In the genomic region with DNA sequence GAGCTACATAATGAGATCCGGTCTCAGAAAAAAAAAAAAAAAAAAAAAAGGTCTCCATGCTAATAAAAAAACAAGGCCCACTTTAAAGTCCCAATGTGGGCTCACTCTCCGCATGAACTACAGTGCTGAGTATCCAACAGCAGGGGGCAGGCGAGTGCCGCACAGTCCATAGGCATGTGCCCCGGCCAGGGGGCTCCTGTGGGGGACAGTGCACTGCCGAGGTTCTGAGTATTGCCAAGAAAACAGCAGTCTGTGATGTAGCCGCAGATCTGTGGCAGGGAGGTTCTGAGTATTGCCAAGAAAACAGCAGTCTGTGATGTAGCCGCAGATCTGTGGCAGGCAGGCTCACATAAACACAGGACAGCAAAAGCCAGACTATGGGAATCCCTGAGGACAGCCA, we compare ENCODE assay signal across 7 mouse cellular contexts. TPM values are rescaled to one million over a fixed set of nuclear protein-coding genes. Genes with fewer than 3 reads are reported as not detected.
DNase-seq lines count a peak whose midpoint lies in the region; ATAC-seq lines count a peak whose summit lies in the region.

No protein-coding gene starts in this region.

- peaks cover 38% of the 10 kb centered on the region for H3K4me1 ChIP-seq in embryonic facial prominence, embryonic 10.5 days
- peaks cover 7% of the 10 kb centered on the region for H3K4me1 ChIP-seq in lung, embryonic 16.5 days (replicated peaks; ENCODE audit: control insufficient read depth, insufficient read depth, low read length)

- no peak overlapping the region for H3K27ac ChIP-seq in embryonic facial prominence, embryonic 10.5 days (replicated peaks)
- peak overlapping the region; percentile 87 for H3K27ac ChIP-seq in lung, embryonic 16.5 days (ENCODE audit: low read length)

- peak; percentile 78 for ATAC-seq in inflammation-experienced regulatory T-cells, adult 6 months
- peak; percentile 91 for ATAC-seq in lung, embryonic 16.5 days (ENCODE audit: low read depth)

- H3K9me3 ChIP-seq in embryonic facial prominence, embryonic 10.5 days = no peaks in the 10 kb centered on the region
- no peaks in the 10 kb centered on the region for H3K9me3 ChIP-seq in lung, embryonic 16.5 days (ENCODE audit: control insufficient read depth, low read length)

- H3K36me3 ChIP-seq in embryonic facial prominence, embryonic 10.5 days (replicated peaks) = peaks cover 94% of the 10 kb centered on the region
- no peaks in the 10 kb centered on the region; the same call in 1 of the 2 replicates for H3K36me3 ChIP-seq in lung, embryonic 16.5 days (ENCODE audit: control insufficient read depth, insufficient read depth, low read length)

- no peaks in the 10 kb centered on the region for H3K27me3 ChIP-seq in embryonic facial prominence, embryonic 10.5 days (replicated peaks; ENCODE audit: low read depth, poor library complexity, severe bottlenecking)
- no peaks in the 10 kb centered on the region for H3K27me3 ChIP-seq in lung, embryonic 16.5 days (ENCODE audit: control insufficient read depth, insufficient read depth, low read depth, low read length)

- WGBS in embryonic facial prominence, embryonic 10.5 days = 23% methylated on average over 8 of the region's 8 CpGs
- 11% methylated on average over 8 of the region's 8 CpGs for WGBS in lung, embryonic 16.5 days

- H3K9ac ChIP-seq in lung, embryonic 16.5 days (ENCODE audit: low read length) = no peak overlapping the region

- peak overlapping the region; percentile 21; the same call in 1 of the 2 replicates for H3K4me3 ChIP-seq in embryonic facial prominence, embryonic 10.5 days
- no peak overlapping the region for H3K4me3 ChIP-seq in lung, embryonic 16.5 days (ENCODE audit: low read length)

- no peak overlapping the region for H3K4me2 ChIP-seq in lung, embryonic 16.5 days (ENCODE audit: low read depth, low read length)

- DNase-seq in ovary, postnatal 10 days (ENCODE audit: low spot score) = peak; percentile 50
- DNase-seq in ovary, adult 18-20 months (ENCODE audit: low spot score) = no peak
- peak; percentile 75 for DNase-seq in ZHBTc4 (ENCODE audit: low read depth, low spot score)
- peak; percentile 79 for DNase-seq in embryonic facial prominence, embryonic 10.5 days (ENCODE audit: low spot score)
- DNase-seq in ovary, postnatal 14 days (ENCODE audit: low spot score) = peak; percentile 64

RNA-seq across cellular contexts. Expression of gene Crocc, which starts 15.5 kb away (rescaled TPM):
- polyA plus RNA-seq in embryonic facial prominence, embryonic 10.5 days (2016; fragmentation: Nextera tagmentation; extraction: Ambion mirVana) = 11.0 and 11.3 TPM in 2 replicates
- 1 to 10 TPM in 1 of 3 experiments, under 1 TPM in 2; 0.67 to 1.2 (median 0.67) TPM for polyA plus RNA-seq in inflammation-experienced regulatory T-cells, adult 6 months (2017; shearing (Covaris generic))
- polyA plus RNA-seq in lung, embryonic 16.5 days (2015; fragmentation: Nextera tagmentation; extraction: Ambion mirVana) = 5.3 and 5.5 TPM in 2 replicates

RNA-seq across cellular contexts. Expression of gene Necap2, which starts 33.3 kb away (rescaled TPM):
- polyA plus RNA-seq in embryonic facial prominence, embryonic 10.5 days (2016; fragmentation: Nextera tagmentation; extraction: Ambion mirVana) = 65.6 and 69.4 TPM in 2 replicates
- polyA plus RNA-seq in inflammation-experienced regulatory T-cells, adult 6 months (2017; shearing (Covaris generic)) = 10 to 100 TPM; 85.9 to 95.9 (median 91.8) TPM
- 108 and 116 TPM in 2 replicates for polyA plus RNA-seq in lung, embryonic 16.5 days (2015; fragmentation: Nextera tagmentation; extraction: Ambion mirVana)

RNA-seq across cellular contexts. Expression of gene Mfap2, which starts 34.6 kb away (rescaled TPM):
- 399 and 480 TPM in 2 replicates for polyA plus RNA-seq in embryonic facial prominence, embryonic 10.5 days (2016; fragmentation: Nextera tagmentation; extraction: Ambion mirVana)
- polyA plus RNA-seq in inflammation-experienced regulatory T-cells, adult 6 months (2017; shearing (Covaris generic)) = not detected
- 500 and 511 TPM in 2 replicates for polyA plus RNA-seq in lung, embryonic 16.5 days (2015; fragmentation: Nextera tagmentation; extraction: Ambion mirVana)

RNA-seq across cellular contexts. Expression of gene Spata21, which starts 43.3 kb away (rescaled TPM):
- 0.05 and 0.11 TPM in 2 replicates for polyA plus RNA-seq in embryonic facial prominence, embryonic 10.5 days (2016; fragmentation: Nextera tagmentation; extraction: Ambion mirVana)
- 1 to 10 TPM; 1.1 to 1.5 (median 1.5) TPM for polyA plus RNA-seq in inflammation-experienced regulatory T-cells, adult 6 months (2017; shearing (Covaris generic))
- 0.14 and 0.51 TPM in 2 replicates for polyA plus RNA-seq in lung, embryonic 16.5 days (2015; fragmentation: Nextera tagmentation; extraction: Ambion mirVana)

RNA-seq across cellular contexts. Expression of gene Atp13a2, which starts 58.1 kb away (rescaled TPM):
- 42.4 and 43.2 TPM in 2 replicates for polyA plus RNA-seq in embryonic facial prominence, embryonic 10.5 days (2016; fragmentation: Nextera tagmentation; extraction: Ambion mirVana)
- 1 to 10 TPM; 3.1 to 5.9 (median 5.6) TPM for polyA plus RNA-seq in inflammation-experienced regulatory T-cells, adult 6 months (2017; shearing (Covaris generic))
- polyA plus RNA-seq in lung, embryonic 16.5 days (2015; fragmentation: Nextera tagmentation; extraction: Ambion mirVana) = 34.5 and 35.6 TPM in 2 replicates

Comparison
In these comparisons a context has a peak if more than half of its experiments do, and no peak if none do; other contexts are left out.
1. RNA of gene Mfap2, which starts 34.6 kb away (polyA plus RNA-seq): 500 to 511 TPM in lung, embryonic 16.5 days and 399 to 480 TPM in embryonic facial prominence, embryonic 10.5 days; not detected in inflammation-experienced regulatory T-cells, adult 6 months; every median in the first group is over 100 times any median in the second.